Mouse (Mus musculus) urinary bladder, postnatal 4 days (tissue): ENCODE measurements around the gene Atg2a.
A peak's percentile ranks its signal among the peaks of the same experiment; 100 is the strongest.
"Not testable (repeated sequence)": the region's sequence is repeated elsewhere in the genome, so short reads cannot be mapped to it uniquely, and the experiment has no call there.

Source experiments
- DNase-seq, 2 experiments: peaks; one replicate each; pipeline ENCODE4 v3.0.0; 2021 to 2022; ENCODE audit warnings: low spot score in 2 of 2

Atg2a gene

GRCm38 (mm10) chr19:6296551-6297210 is 55.2 kb downstream of the Atg2a start:
- DNase-seq: no peak

DNA sequence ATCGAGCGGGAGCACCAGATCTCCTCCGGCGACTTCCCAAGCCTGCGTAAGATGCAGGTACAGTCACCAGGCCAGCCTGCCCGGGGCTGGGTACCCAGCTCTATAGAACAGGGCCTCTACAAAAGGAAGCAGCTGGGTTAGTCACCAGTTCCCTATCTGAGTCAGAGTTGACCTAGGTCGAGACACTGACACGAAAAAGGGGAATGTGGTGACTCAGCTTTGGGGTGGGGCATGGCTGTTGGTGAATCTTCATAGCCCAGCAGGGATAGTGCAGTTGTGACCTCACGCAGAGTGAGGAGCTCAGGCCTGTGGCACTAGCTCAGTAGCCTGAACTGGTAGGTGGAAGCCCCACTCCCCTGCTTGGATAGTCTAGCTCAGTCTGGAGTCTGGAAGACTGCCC is 56.2 kb downstream of the Atg2a start:
- DNase-seq: no peak

GRCm38 (mm10) chr19:6299003-6299402 is 57.5 kb downstream of the Atg2a start:
- DNase-seq: no peak

DNA sequence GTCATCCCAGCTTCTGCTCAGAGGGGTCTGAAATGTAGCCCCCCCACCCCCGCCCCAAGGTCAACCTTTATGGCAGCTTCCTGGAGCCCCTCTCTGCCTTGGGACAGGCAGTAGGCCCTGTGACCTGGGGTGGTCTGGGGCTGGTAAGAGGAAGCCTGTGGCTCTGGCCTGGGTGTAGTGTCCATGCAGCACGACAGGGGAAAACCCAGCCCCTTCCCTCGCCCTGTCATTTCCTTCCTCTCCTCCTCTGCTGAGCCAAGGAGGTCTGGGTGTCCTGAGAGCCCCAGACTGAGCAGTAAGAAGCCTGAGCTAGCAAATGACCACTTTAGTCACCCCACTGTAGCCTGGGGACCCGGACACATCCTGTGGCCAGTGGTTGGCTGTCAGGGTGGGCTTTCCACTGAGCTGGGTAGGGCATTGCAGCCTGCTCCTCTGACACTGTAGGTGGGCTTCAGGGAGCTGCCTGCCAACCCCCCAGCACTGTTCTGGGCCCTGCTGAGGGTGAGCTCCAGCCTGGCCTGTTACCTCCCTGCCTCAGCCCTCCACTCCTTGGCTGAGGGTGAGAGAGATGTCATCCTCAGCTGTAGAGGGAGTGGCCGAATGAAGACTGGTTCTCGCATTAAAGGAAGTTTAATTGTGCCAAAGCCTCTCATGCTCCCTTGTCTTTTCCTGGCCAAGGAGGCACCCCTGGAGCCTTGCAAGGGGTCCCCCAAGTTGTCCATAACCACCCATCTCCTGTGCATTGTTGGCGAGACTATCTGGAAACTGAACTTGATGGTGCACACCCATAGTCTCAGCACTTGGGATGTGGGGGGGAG is 58.2 kb downstream of the Atg2a start:
- DNase-seq: no peak

DNA sequence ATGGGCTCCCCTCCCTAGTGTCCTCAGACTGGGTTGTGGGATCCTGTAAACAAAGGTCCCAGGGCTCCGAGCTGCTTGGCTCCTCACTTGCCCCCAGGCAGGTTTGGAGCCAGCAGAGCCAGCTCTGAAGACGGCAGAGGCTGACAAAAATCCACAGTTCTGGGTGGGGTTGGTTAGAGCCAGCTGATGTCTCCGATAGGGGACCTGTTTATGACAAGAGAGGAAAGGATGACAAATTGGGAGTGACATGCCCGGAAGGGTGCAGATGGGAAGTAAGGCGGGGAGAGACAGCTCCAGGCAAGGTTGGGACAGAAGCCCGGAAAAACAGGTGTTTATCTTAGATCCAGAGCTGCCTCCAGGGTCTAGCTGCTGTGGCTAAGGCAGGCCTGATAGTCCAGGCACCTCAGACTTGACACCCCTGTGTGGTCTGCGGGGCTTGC is 59.0 kb downstream of the Atg2a start:
- no peak for DNase-seq

GRCm38 (mm10) chr19:6302114-6302513 is 60.6 kb downstream of the Atg2a start:
- no peak for DNase-seq

- no peak for DNase-seq
Observed at GRCm38 (mm10) chr19:6302522-6302921, 61.1 kb downstream of the Atg2a start.

GRCm38 (mm10) chr19:6303831-6304230 is 62.4 kb downstream of the Atg2a start:
- DNase-seq: no peak

- peak; percentile 85 to 94 for DNase-seq
Observed at GRCm38 (mm10) chr19:6304787-6305516, 63.5 kb downstream of the Atg2a start.

GRCm38 (mm10) chr19:6305517-6306115 is 64.1 kb downstream of the Atg2a start:
- no peak for DNase-seq

GRCm38 (mm10) chr19:6306137-6306551 is 64.7 kb downstream of the Atg2a start, which contains the start of gene Cdc42bpg:
Gene Cdc42bpg, plus strand, starts transcription at chr19:6306456.
- peak; percentile 87 to 89 for DNase-seq

DNA sequence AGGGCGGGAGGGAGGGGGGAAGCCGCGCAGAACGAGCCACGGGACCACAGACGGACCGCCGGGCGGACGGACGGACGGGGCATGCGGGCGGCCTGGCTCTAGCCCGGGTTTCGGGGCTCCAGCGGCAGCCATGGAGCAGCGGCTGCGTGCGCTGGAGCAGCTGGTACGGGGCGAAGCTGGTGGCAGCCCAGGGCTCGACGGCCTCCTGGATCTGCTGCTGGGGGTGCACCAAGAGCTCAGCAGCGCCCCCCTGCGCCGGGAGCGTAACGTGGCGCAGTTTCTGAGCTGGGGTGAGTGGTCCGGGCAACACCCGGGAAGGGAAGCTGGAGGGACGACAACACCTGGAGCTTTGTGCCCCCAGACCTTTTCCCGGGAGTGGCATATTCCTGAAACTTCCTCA is 65.1 kb downstream of the Atg2a start:
- DNase-seq: peak; percentile 78 to 88

DNA sequence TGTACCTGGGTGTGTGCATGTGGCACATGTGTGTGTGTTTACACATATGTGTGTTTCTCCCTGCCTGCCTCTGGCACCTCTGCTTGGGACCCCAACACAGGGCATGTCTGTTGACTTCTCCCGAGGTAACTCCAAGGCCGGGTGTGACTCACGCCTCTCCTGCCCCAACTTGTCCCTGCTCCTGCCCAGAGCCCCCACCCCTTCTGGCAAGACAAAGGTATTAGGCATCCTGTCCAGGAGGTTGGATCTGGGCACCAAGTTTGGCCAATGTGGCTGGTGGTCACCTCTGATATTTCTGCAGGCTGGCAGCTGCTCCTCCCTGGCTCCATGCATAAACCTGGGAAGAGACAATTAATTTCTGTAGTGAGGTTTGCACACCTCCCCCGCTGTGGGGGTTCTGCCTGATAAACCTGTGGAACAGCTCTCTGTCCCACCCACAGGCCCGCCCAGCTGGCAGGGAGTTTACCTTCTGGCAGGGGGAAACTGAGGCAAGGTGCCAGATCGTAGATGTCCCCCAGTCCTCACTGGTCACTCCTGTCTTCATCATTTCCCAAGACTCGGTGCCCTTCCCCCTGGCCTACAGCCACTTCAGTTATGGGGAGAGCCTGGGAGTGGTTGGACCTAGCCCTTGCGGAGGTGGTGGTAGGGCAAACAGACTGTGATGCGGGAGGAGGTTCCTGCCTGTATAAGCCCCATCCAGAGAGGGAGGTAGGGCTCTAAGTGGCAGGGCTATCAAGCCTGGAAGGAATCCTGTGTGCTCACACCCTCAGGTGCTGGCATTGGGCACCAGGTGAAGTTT is 66.5 kb downstream of the Atg2a start:
- DNase-seq: peak in 1 of 2 experiments; percentile 63

GRCm38 (mm10) chr19:6310181-6310580 is 68.7 kb downstream of the Atg2a start:
- no peak for DNase-seq

GRCm38 (mm10) chr19:6311783-6312182 is 70.3 kb downstream of the Atg2a start:
- not testable (repeated sequence) for DNase-seq
